Mouse (Mus musculus) embryo, embryonic 9.5 days (tissue): ENCODE data around the gene Vmn2r1.

Experiments
- DNase-seq: peaks from one replicate; pipeline ENCODE4 v3.0.0-alpha.2; 2017; ENCODE audit errors: extremely low spot score

Vmn2r1 gene

DNA sequence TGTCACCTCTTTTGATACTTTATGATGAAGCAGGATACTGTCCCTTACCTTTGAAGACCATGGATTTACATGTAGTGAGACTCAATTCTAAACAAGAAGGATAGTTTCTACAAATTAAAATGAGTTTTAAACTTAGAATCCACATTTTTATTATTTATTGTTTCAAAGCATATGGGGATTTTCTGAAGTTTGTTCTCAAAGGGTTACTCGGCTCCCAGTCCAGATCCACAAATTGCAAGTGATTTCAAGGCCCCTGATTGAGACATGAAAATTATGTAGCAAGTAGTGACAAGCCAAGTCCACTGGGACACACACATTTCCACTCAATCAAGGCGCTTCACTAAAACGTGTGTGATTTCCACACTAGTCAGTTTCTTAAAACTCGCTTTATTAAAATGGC is at the start of gene Vmn2r1:
TSS of gene Vmn2r1 (plus strand) at position 301 of the 400 bp plus-strand sequence.
- DNase-seq = no peak

GRCm38 (mm10) chr3:64038136-64038841 is 43.1 kb upstream of the Vmn2r1 start:
- no peak for DNase-seq

GRCm38 (mm10) chr3:64039818-64040784 is 41.2 kb upstream of the Vmn2r1 start:
- peak; percentile 86 for DNase-seq

DNA sequence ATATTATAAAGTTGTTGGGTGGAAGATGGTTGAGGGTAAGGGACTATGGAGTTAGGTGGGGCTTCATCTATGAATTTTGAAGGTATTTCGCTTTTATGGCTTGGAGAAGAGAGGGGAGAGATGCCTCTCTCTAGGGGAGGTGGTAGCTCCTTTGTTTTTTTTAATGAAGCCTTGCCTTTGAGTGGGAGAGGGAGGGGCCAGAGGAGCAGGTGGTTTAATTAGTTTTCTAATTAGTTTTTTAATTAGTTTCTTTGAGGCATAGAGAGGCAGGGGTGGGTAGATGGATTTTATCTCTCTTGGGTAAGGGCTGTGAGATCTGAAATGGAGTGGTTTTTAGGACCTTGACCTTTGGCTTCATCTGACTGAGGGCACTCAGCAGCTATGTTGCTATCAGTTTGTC is 31.4 kb downstream of the Vmn2r1 start:
- DNase-seq = no peak

GRCm38 (mm10) chr3:64113352-64114046 is 32.2 kb downstream of the Vmn2r1 start:
- DNase-seq = no peak

DNA sequence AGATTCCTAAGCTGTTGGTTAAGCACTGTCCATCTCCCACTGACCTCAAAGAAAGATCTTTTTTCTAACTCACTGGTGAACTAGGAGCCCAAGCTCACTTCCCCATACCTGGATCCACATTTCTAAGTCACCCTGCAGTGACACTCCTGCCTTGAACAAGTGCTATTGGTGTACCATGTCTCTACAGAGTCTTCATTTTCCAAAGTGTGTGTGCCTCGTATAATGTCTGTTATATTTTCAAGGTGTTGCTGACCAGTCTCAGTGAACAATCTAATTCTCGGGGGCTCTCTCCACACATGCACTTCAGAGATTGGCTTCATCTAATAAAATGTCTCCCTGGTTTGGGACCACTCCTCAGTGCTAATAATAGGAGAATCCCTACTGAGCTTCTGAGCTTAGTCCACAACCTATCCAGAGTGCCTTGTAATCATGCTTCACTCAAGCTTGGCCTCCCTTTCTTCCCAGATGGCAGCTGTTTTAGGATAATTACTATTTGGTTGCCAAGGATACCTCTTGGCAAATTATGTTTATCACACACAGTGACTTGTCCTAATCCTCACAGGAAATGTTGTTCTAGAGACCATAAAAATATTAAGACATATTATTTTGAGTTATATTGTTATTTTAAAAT is 60.6 kb downstream of the Vmn2r1 start, which contains the start of gene Vmn2r2:
TSS of gene Vmn2r2 (minus strand) at position 51 of the 631 bp plus-strand sequence.
- DNase-seq = no peak
